Mouse (Mus musculus) hindbrain, embryonic 13.5 days (tissue): ENCODE measurements at regions not wholly inside any gene's neighbourhood (a gene's known extent, or its start where the extent isn't known, plus 50 kb on each side); places are given as distances from the start of the nearest gene placed in this dataset.

ENCODE experiments used
- ATAC-seq: fragments of 200-750 bp; cut with Nextera tagmentation; 2 replicates; pipeline ENCODE4 v1.8.0; 2017; ENCODE audit warnings: moderate TSS enrichment; ENCODE audit not compliant: low FRiP score
- H3K27ac ChIP-seq: fragments of 300-500 bp; sonication (generic); 2 replicates; pipeline ENCODE4 v1.5.1; 2015; ENCODE audit warnings: inconsistent platforms, mild to moderate bottlenecking, moderate library complexity
- H3K27me3 ChIP-seq: fragments of 300-500 bp; sonication (generic); 2 replicates; pipeline ENCODE4 v1.6.1; 2015; ENCODE audit warnings: mild to moderate bottlenecking, inconsistent platforms
- H3K36me3 ChIP-seq: fragments of 300-500 bp; sonication (generic); 2 replicates; pipeline ENCODE4 v1.6.1; 2015; ENCODE audit warnings: mild to moderate bottlenecking, inconsistent platforms
- H3K4me1 ChIP-seq: fragments of 300-500 bp; sonication (generic); replicated peaks from 2 replicates; pipeline ENCODE4 v1.6.1; 2015; ENCODE audit warnings: inconsistent platforms
- H3K4me2 ChIP-seq: fragments of 300-500 bp; sonication (generic); 2 replicates; pipeline ENCODE4 v1.6.1; 2015; ENCODE audit warnings: inconsistent platforms, mild to moderate bottlenecking, moderate library complexity
- H3K4me3 ChIP-seq: fragments of 300-500 bp; sonication (generic); 2 replicates; pipeline ENCODE4 v1.5.1; 2015; ENCODE audit warnings: mild to moderate bottlenecking, inconsistent platforms
- H3K9ac ChIP-seq: fragments of 300-500 bp; sonication (generic); 2 replicates; pipeline ENCODE4 v1.6.1; 2015; ENCODE audit warnings: mild to moderate bottlenecking, inconsistent platforms
- H3K9me3 ChIP-seq: fragments of 300-500 bp; sonication (generic); 2 replicates; pipeline ENCODE4 v1.6.1; 2016; ENCODE audit warnings: inconsistent platforms
- WGBS: fragments of 180-500 bp; shearing (Covaris S2); methylation state at CpG from one replicate; pipeline ENCODE4 v1.1.7; 2015; 5-methylcytosine and 5-hydroxymethylcytosine counted together

DNA sequence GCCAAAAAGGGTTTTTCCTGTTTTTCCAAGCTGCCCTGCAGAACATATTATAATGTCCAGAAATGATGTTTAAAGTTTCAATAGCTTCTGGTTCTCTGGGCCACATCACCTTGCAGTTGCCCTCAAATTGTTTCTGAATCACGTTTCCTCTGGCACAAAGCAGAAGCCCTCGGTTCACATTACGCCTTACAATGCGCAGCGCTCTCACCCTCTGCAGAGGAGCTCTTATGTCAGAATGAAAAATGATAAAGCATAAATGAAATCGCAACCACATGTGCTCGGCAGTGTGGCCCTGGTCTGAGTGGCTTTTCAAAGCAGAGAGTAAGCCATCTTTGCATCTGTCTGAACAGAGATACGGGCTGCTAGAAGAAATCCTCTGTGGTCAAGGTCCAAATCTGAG is 334.3 kb upstream of the Nt5c1b start:
- Histone ChIP-seq H3K4me1 (no peaks in the 10 kb centered on the region), H3K27ac (no peak overlapping the region), H3K9ac (no peak overlapping the region), H3K4me3 (no peak overlapping the region), H3K4me2 (no peak overlapping the region), H3K36me3 (no peaks in the 10 kb centered on the region), H3K27me3 (no peaks in the 10 kb centered on the region), H3K9me3 (no peaks in the 10 kb centered on the region)
- WGBS = 73% methylated on average over 8 of the region's 8 CpGs
- no peak for ATAC-seq

DNA sequence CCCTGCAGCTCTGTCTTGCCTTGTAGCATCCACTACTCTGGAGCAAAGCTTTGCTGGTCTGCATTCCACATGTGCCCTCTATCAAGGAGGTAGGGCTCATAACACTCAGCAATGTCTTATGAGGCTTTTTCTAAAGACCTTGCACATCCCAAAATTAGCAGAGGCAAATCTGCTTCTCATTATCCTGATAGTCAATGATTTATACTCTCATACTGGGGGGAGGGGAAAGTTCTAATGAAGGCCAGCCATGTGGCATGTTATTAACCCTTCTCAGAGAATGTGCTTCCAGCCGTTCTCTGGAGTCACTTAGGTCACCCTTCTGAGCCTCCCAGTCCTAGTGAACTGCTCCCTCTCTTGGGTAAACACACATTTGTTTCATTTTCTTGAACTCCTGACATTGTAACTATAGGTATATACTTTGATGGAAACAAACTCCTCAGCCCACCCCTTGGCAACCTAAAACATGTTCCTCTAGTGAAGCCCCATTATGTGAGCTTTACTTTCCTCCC is 307.7 kb upstream of the Nt5c1b start:
- no peak overlapping the region for H3K4me2 ChIP-seq
- ATAC-seq = no peak
- H3K9me3 ChIP-seq = no peaks in the 10 kb centered on the region
- 48% methylated on average over 1 of the region's 1 CpGs for WGBS
- H3K4me3 ChIP-seq = no peak overlapping the region
- no peaks in the 10 kb centered on the region for H3K27me3 ChIP-seq
- no peaks in the 10 kb centered on the region for H3K4me1 ChIP-seq
- no peak overlapping the region for H3K9ac ChIP-seq
- no peaks in the 10 kb centered on the region for H3K36me3 ChIP-seq
- no peak overlapping the region for H3K27ac ChIP-seq

DNA sequence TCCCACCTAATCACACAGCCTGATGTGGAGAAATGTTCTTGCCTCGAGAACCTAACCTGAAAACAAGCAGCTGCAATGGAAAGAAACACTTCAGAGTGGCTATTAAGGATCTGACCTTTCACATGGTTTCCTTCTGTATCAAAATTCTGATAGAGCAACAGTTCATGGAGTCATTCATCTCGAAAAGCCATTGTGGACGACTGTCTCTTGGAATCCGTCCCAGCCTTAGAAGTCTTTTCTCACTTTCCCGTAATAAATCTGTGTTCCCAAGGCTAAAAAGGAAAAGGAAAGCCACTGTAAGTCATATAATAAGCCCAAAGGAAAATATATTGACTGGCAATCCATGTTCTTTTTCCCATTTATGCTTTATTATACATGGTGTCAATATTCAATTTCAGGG is 291.4 kb upstream of the Nt5c1b start:
- H3K9ac ChIP-seq = no peak overlapping the region
- no peak overlapping the region for H3K4me3 ChIP-seq
- H3K4me2 ChIP-seq = no peak overlapping the region
- H3K4me1 ChIP-seq = no peaks in the 10 kb centered on the region
- WGBS = 70% methylated on average over 5 of the region's 5 CpGs
- no peaks in the 10 kb centered on the region for H3K9me3 ChIP-seq
- no peaks in the 10 kb centered on the region for H3K27me3 ChIP-seq
- ATAC-seq = no peak
- no peak overlapping the region for H3K27ac ChIP-seq
- H3K36me3 ChIP-seq = no peaks in the 10 kb centered on the region

DNA sequence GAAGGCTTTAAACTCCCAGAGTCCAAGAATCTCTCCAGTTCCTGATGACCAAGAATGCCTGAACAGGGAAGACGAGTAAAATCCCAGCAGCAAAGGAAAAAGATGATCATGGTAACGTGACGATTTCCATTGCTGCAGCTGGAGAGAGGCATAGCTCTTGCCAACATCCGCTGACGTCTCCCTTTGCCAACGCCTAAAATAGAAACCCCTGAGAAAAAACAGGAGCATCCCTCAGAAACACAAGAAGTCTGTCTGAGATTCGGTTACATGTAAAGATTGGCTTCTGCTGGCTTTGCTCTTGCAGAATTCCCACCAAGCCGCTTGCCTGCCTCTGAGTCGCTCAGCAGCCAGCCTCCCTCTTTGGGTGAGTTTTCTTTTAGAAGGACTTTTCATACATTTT is 290.3 kb upstream of the Nt5c1b start:
- Histone ChIP-seq H3K27me3 (no peaks in the 10 kb centered on the region), H3K4me3 (no peak overlapping the region), H3K9ac (no peak overlapping the region), H3K4me1 (no peaks in the 10 kb centered on the region), H3K9me3 (no peaks in the 10 kb centered on the region), H3K27ac (no peak overlapping the region), H3K4me2 (no peak overlapping the region), H3K36me3 (no peaks in the 10 kb centered on the region)
- no peak for ATAC-seq
- WGBS = 85% methylated on average over 9 of the region's 9 CpGs

DNA sequence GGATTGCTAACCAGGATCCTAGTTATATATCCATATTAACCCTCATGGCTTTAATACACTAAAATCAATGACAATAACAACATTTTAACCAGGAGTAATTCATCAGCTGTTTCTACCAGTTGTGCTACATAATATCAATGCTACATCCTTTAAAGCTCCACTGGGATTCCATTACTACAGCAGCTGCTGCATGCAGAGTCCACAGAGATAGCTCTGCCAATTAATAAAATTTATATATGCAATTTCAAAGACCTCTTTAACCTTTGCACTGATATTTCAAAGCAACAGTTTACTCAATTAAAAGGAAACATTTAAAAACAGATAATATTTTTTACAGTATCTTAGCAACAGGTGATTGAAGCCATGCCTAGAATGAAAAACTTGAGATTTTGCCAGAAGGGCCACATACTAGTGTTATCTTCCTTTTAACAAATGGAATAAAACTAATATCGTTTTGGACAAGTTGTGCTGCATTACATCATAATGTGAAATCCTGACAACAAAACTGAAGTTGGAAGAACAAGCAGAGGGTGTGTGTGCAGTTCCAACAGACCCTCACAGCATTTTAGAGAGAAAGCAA is 256.8 kb upstream of the Nt5c1b start:
- Histone ChIP-seq H3K4me1 (no peaks in the 10 kb centered on the region), H3K9ac (no peak overlapping the region), H3K4me2 (no peak overlapping the region), H3K27me3 (no peaks in the 10 kb centered on the region), H3K4me3 (no peak overlapping the region), H3K27ac (no peak overlapping the region), H3K9me3 (no peaks in the 10 kb centered on the region), H3K36me3 (no peaks in the 10 kb centered on the region)
- no peak for ATAC-seq
- WGBS = 89% methylated on average over 1 of the region's 1 CpGs

DNA sequence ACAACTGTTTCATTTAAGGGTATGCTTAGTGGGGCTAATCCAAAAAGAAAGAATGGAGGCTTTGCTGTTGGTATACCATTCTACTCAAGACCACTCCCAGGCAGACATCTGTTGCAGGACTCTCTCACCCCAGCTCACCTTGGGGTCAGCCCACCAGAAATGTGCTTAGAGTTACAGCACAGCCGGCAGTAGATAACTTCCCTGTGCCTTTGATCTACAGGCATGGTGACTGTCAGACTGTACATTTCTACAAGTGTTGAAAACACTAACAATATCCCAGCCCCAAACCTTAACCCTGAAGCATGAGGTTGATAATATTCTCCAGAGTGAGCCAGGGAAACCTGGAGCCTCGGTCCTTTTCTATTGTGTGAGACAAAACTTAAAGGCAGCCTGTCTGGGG is 247.7 kb upstream of the Nt5c1b start:
- no peak overlapping the region for H3K4me2 ChIP-seq
- no peak overlapping the region for H3K27ac ChIP-seq
- H3K4me3 ChIP-seq = no peak overlapping the region
- ATAC-seq = no peak
- H3K27me3 ChIP-seq = no peaks in the 10 kb centered on the region
- no peaks in the 10 kb centered on the region for H3K9me3 ChIP-seq
- H3K9ac ChIP-seq = no peak overlapping the region
- no peaks in the 10 kb centered on the region for H3K36me3 ChIP-seq
- 84% methylated on average over 2 of the region's 2 CpGs for WGBS
- H3K4me1 ChIP-seq = no peaks in the 10 kb centered on the region

DNA sequence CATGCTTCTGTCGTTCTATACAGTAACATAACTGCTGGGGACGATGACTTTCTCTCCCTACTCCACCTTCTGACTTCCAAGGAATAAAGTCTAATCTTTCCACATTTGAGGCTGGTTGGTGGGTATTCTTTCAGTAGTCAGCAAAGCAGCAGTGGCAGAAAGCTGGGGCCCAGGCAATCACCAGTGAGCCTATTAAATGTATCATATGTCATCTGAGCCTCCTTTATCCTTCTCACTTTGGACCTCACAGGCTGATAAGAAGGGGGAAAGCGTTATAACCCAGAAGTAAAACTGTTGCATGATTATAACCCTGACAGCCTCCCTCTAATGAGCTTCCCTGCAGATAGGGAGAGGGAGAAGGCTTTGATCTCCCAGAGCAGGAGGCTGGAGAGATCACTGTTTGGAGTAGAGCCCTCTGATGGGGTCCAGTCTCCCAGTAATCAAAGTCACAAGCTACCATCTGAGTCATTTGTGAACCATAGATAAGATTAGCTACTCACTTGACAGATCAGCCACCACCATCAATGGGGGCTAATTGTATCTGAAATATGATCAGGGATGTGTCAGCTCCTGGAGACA is 241.7 kb upstream of the Nt5c1b start:
- no peak overlapping the region for H3K27ac ChIP-seq
- no peak overlapping the region for H3K4me3 ChIP-seq
- H3K4me2 ChIP-seq = no peak overlapping the region
- H3K27me3 ChIP-seq = no peaks in the 10 kb centered on the region
- H3K9me3 ChIP-seq = no peaks in the 10 kb centered on the region
- 65% methylated on average over 3 of the region's 3 CpGs for WGBS
- H3K36me3 ChIP-seq = no peaks in the 10 kb centered on the region
- no peaks in the 10 kb centered on the region for H3K4me1 ChIP-seq
- ATAC-seq = no peak
- H3K9ac ChIP-seq = no peak overlapping the region

DNA sequence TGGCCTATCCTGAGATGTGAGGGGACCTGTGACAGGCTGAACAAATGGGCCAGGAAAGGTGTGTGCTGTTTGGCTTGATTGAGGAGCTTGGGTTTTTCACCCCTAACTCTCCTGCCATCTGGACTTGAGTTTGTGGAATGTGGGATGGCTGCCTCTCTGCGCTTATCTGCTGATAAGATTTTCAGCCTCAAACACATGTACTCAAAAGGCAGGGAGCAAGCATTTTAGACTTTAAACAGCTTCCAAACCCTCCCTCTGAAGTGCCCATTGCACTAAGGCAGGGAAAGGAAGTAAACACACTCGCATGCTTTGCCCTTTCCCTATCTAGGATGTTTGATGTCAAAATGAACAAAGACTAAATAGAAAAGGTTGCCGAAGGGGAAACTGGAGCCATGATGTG is 235.6 kb upstream of the Nt5c1b start:
- H3K4me2 ChIP-seq = no peak overlapping the region
- no peaks in the 10 kb centered on the region for H3K9me3 ChIP-seq
- no peak overlapping the region for H3K9ac ChIP-seq
- H3K36me3 ChIP-seq = no peaks in the 10 kb centered on the region
- no peaks in the 10 kb centered on the region for H3K4me1 ChIP-seq
- 71% methylated on average over 3 of the region's 3 CpGs for WGBS
- H3K27ac ChIP-seq = no peak overlapping the region
- no peaks in the 10 kb centered on the region for H3K27me3 ChIP-seq
- no peak for ATAC-seq
- H3K4me3 ChIP-seq = no peak overlapping the region

DNA sequence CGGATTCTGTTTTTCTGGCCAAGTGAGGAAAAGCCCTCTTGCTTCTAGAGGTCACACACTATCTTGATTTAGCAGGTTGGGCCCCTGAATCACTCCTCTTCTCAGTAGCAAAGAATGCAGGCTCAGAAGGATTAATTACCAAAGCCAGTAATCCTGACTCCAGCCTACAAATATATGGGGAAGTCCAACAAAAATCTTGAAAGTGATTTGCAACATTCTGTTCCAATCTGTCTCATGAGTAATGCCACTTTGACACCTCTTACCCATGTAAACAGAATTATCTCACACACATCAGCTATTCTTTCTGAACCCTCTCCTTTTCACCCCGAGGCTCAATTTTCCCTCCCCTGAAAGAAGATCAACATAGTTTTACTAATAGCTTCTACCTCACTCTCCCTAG is 233.9 kb upstream of the Nt5c1b start:
- 75% methylated on average over 2 of the region's 2 CpGs for WGBS
- H3K27me3 ChIP-seq = no peaks in the 10 kb centered on the region
- no peaks in the 10 kb centered on the region for H3K4me1 ChIP-seq
- no peak overlapping the region for H3K27ac ChIP-seq
- no peak overlapping the region for H3K9ac ChIP-seq
- no peak for ATAC-seq
- no peak overlapping the region for H3K4me3 ChIP-seq
- no peaks in the 10 kb centered on the region for H3K36me3 ChIP-seq
- no peak overlapping the region for H3K4me2 ChIP-seq
- H3K9me3 ChIP-seq = no peaks in the 10 kb centered on the region

DNA sequence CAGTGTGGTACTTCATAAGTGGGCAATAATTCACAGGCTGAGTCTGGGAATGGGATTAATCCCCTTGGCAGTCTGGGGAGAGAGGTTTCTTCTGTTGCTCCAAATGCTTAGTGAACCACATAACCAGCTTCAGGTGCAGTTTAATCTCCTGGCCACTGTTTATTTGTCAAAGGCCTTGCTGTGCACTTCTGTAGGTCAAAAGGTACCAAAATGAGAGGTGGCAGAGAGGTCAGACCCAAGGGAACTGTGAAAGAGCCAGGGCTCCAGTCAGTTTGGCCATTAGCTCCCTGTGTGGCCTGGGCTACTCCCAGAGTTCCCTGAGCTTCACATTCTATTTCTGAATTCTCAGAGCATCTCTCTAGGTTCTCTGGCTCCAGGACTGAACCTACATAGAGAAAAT is 229.6 kb upstream of the Nt5c1b start:
- Histone ChIP-seq H3K9me3 (no peaks in the 10 kb centered on the region), H3K4me3 (no peak overlapping the region), H3K4me1 (no peaks in the 10 kb centered on the region), H3K4me2 (no peak overlapping the region), H3K36me3 (no peaks in the 10 kb centered on the region), H3K27ac (no peak overlapping the region), H3K27me3 (no peaks in the 10 kb centered on the region), H3K9ac (no peak overlapping the region)
- no peak for ATAC-seq

DNA sequence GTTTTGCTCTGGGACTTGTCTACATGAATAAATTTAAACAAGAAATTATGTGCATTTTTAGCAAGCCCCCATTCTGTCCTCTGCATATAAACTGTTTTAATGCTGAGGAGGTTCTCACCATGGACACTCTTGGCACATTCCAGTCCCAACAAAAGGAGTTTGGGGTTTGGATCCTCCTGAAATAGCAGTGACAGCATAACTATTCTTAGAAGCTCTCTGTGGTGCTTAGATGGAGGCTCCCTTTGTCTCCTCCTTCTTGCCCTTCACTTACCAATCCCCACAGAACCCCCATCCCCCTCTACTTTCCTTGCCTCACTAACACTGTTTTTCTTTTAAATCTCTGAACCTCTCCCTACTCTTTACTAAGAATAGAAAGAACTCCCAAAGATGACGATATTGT is 208.9 kb upstream of the Nt5c1b start:
- WGBS = 82% methylated on average over 1 of the region's 1 CpGs
- H3K4me3 ChIP-seq = no peak overlapping the region
- H3K4me2 ChIP-seq = no peak overlapping the region
- H3K4me1 ChIP-seq = no peaks in the 10 kb centered on the region
- no peaks in the 10 kb centered on the region for H3K9me3 ChIP-seq
- no peak for ATAC-seq
- no peaks in the 10 kb centered on the region for H3K27me3 ChIP-seq
- H3K36me3 ChIP-seq = no peaks in the 10 kb centered on the region
- no peak overlapping the region for H3K27ac ChIP-seq
- no peak overlapping the region for H3K9ac ChIP-seq

DNA sequence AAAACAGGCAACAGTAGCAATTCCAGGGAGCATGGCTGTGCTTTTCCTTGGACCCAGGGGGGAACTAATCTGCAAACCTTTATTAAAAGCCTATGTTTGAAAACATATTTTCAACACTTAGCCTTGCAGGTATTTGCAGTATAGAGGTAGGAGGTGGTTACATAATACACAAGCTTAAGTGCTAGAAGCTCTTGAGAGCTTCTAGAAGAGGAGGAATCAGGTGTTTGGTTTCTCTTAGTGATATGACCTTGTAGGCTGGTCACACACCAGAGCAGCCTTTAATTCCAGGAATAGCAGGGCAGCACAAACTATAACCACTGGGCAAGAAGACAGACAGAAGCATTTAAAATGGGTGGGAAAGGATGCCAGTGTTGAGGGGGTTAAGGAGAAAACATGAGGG is 201.7 kb upstream of the Nt5c1b start:
- no peaks in the 10 kb centered on the region for H3K36me3 ChIP-seq
- no peaks in the 10 kb centered on the region for H3K4me1 ChIP-seq
- H3K9me3 ChIP-seq = no peaks in the 10 kb centered on the region
- no peak overlapping the region for H3K9ac ChIP-seq
- no peak overlapping the region for H3K4me3 ChIP-seq
- ATAC-seq = no peak
- no peak overlapping the region for H3K27ac ChIP-seq
- H3K27me3 ChIP-seq = no peaks in the 10 kb centered on the region
- H3K4me2 ChIP-seq = no peak overlapping the region

DNA sequence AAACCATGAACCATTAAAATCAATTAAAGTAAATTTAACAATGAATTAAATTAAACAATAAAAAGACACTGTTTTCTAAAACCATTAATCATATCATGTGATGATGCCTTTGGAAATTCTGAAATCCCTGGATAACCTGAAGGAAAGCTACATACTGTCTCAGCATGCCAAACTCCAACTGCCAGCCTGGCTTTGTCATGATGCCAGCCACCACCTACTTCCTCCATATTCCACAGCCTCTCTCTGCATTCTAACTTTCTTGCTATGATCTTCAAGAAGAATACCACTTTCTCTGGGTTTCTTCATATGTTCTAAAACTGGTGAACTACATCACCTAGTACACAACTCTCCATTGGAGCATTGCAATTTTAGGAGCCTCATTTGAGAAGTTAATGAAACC is 201.2 kb upstream of the Nt5c1b start:
- H3K9ac ChIP-seq = no peak overlapping the region
- no peaks in the 10 kb centered on the region for H3K27me3 ChIP-seq
- no peaks in the 10 kb centered on the region for H3K9me3 ChIP-seq
- no peak overlapping the region for H3K4me3 ChIP-seq
- no peaks in the 10 kb centered on the region for H3K36me3 ChIP-seq
- H3K4me1 ChIP-seq = no peaks in the 10 kb centered on the region
- ATAC-seq = no peak
- no peak overlapping the region for H3K4me2 ChIP-seq
- no peak overlapping the region for H3K27ac ChIP-seq
